Mouse (Mus musculus) liver, embryonic 11.5 days (tissue): Measurements from ENCODE around the gene Zfp1. TPM values are rescaled to one million over a fixed set of nuclear protein-coding genes. Genes with fewer than 3 reads are reported as not detected.

Experiments
- ATAC-seq: fragments of 200-750 bp; cut with Nextera tagmentation; replicated peaks from 2 replicates; pipeline ENCODE4 v1.8.0; 2017; ENCODE audit warnings: moderate number of reproducible peaks, mild to moderate bottlenecking, moderate TSS enrichment, moderate library complexity; ENCODE audit not compliant: low FRiP score
- DNase-seq: peaks from one replicate; pipeline ENCODE4 v3.0.0-alpha.2; 2017; ENCODE audit warnings: low spot score
- H3K27ac ChIP-seq: fragments of 300-500 bp; sonication (generic); 2 replicates; pipeline ENCODE4 v1.5.1; 2014; ENCODE audit warnings: mild to moderate bottlenecking, low read depth, low read length, control low read depth
- H3K27me3 ChIP-seq: fragments of 300-500 bp; sonication (generic); replicated peaks from 2 replicates; pipeline ENCODE4 v1.6.1; 2014; ENCODE audit warnings: low read length, mixed read lengths; ENCODE audit not compliant: control insufficient read depth, insufficient read depth
- H3K36me3 ChIP-seq: fragments of 300-500 bp; sonication (generic); 2 replicates; pipeline ENCODE4 v1.6.1; 2014; ENCODE audit warnings: mild to moderate bottlenecking, low read length, moderate library complexity, mixed read lengths; ENCODE audit not compliant: control insufficient read depth, insufficient read depth
- H3K4me1 ChIP-seq: fragments of 300-500 bp; sonication (generic); replicated peaks from 2 replicates; pipeline ENCODE4 v1.6.1; 2014; ENCODE audit warnings: low read length, mixed read lengths; ENCODE audit not compliant: control insufficient read depth, insufficient read depth
- H3K4me2 ChIP-seq: fragments of 300-500 bp; sonication (generic); 2 replicates; pipeline ENCODE4 v1.6.1; 2014; ENCODE audit warnings: mild to moderate bottlenecking, control low read depth, moderate library complexity
- H3K4me3 ChIP-seq: fragments of 300-500 bp; sonication (generic); 2 replicates; pipeline ENCODE4 v1.5.1; 2014; ENCODE audit warnings: low read depth, low read length, control low read depth
- H3K9ac ChIP-seq: fragments of 300-500 bp; sonication (generic); 2 replicates; pipeline ENCODE4 v1.6.1; 2014; ENCODE audit warnings: low read depth, low read length, control low read depth
- H3K9me3 ChIP-seq: fragments of 300-500 bp; sonication (generic); 2 replicates; pipeline ENCODE4 v1.6.1; 2016; ENCODE audit warnings: low read length, inconsistent platforms, mixed read lengths; ENCODE audit not compliant: control insufficient read depth
- WGBS: fragments of 180-500 bp; shearing (Covaris S2); extraction: QIAGEN DNeasy Blood & Tissue Kit; methylation state at CpG from one replicate; pipeline ENCODE4 v1.1.7; 2014; 5-methylcytosine and 5-hydroxymethylcytosine counted together
- polyA plus RNA-seq: library from polyadenylated mRNA; unstranded; fragments of >200 nt; fragmentation: Nextera tagmentation; extraction: Ambion mirVana; gene quantifications from 2 replicates; pipeline ENCODE4 v1.2.1, GENCODE M21; 2014

The Zfp1 gene
- polyA plus RNA-seq, 1 experiment from 2014 or later: 14.2 TPM

- ATAC-seq (peak; percentile 49; the same call in 1 of the 2 replicates), DNase-seq (no peak)
- 17% methylated on average over 3 of the region's 3 CpGs for WGBS
- Histone ChIP-seq H3K36me3 (no peaks in the 10 kb centered on the region), H3K27me3 (peaks cover 7% of the 10 kb centered on the region), H3K27ac (no peak overlapping the region), H3K4me1 (no peaks in the 10 kb centered on the region), H3K9ac (no peak overlapping the region), H3K9me3 (0 out of 2 replicates have a peak, but pooled peaks cover 3% of the 10 kb centered on the region), H3K4me2 (no peak overlapping the region), H3K4me3 (no peak overlapping the region)
These were observed 34.9 kb downstream of the Zfp1 start for GRCm38 (mm10) chr8:111678111-111678510.

DNA sequence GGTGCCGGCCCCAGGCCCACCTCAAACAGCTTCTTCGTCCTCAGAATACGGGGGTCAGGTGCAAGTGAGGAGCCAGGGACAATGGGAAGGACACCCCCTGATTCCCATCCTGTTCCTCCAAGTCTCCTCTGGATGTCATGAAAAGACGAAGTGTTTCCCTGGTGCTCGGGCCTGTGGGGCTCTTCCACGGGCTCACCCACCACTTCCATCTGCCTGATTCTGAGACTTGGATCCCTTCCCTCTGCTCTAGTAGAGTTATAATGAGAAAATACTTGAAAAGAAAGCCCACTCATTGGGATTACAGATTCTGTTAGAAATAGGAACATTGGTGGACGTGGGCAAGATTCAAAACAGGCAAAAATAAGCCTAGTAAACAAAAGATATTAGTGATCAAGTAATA, 35.6 kb downstream of the Zfp1 start:
- H3K4me1 ChIP-seq: no peaks in the 10 kb centered on the region
- no peaks in the 10 kb centered on the region for H3K36me3 ChIP-seq
- H3K27ac ChIP-seq: no peak overlapping the region
- WGBS: 73% methylated on average over 7 of the region's 7 CpGs
- H3K9me3 ChIP-seq: 0 out of 2 replicates have a peak, but pooled peaks cover 3% of the 10 kb centered on the region
- DNase-seq (no peak), ATAC-seq (no peak)
- H3K4me2 ChIP-seq: no peak overlapping the region
- no peak overlapping the region for H3K9ac ChIP-seq
- peaks cover 7% of the 10 kb centered on the region for H3K27me3 ChIP-seq
- no peak overlapping the region for H3K4me3 ChIP-seq

DNA sequence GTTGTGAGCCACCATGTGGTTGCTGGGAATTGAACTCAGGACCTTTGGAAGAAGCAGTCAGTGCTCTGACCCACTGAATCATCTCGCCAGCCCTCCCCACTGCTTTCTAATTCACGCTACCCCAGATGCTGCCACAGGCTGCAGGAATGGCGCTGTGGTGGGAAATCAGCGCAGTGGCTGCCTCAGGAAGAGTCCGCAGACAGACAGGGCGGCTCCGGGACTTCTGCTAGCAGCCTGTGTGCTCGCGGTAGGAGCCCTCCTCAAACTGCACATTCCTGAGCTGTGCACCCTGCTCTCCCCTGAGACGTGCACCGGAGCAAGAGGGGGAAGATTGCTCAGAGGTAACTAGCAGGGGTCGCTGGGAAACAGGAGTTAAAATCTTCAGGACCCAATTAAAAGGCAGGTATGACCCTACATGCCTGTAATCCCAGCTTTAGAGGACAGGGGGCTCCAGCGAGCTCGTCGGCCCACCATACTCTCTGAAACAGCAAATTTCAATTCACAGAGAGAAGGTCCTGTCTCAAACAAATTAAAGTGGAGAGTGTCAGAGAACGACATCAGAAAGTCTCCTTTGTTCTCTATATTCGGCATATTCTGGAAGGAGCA, 37.3 kb downstream of the Zfp1 start:
- ATAC-seq (no peak), DNase-seq (no peak)
- H3K4me3 ChIP-seq: no peak overlapping the region
- H3K4me2 ChIP-seq: no peak overlapping the region
- H3K27ac ChIP-seq: no peak overlapping the region
- H3K27me3 ChIP-seq: peaks cover 7% of the 10 kb centered on the region
- 31% methylated on average over 17 of the region's 17 CpGs for WGBS
- no peak overlapping the region for H3K9ac ChIP-seq
- no peaks in the 10 kb centered on the region for H3K36me3 ChIP-seq
- H3K9me3 ChIP-seq: 0 out of 2 replicates have a peak, but pooled peaks cover 3% of the 10 kb centered on the region
- H3K4me1 ChIP-seq: no peaks in the 10 kb centered on the region

DNA sequence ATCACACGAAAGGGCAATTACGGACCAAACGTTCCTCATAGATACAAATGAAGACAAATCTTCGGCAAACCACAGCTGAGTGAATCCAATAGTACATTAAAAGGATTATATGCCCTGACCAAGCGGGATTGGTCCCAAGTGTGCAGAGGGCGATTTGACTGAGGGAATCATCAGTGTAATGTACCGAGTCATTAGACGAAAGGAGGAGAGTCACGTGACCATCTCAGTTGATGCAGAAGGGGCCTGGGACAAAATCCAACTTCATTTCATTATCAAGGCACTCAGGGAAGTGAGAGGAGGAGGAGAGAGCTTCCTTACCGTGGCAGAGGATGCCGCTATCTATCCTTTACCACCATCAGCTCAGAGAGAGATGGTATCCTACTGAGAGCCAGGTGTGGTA, 38.0 kb downstream of the Zfp1 start:
- ATAC-seq: no peak
- Histone ChIP-seq H3K9me3 (0 out of 2 replicates have a peak, but pooled peaks cover 2% of the 10 kb centered on the region), H3K9ac (no peak overlapping the region), H3K4me3 (no peak overlapping the region), H3K36me3 (no peaks in the 10 kb centered on the region), H3K27me3 (peaks cover 7% of the 10 kb centered on the region), H3K27ac (no peak overlapping the region), H3K4me2 (no peak overlapping the region), H3K4me1 (no peaks in the 10 kb centered on the region)
- no peak for DNase-seq
- WGBS: 67% methylated on average over 11 of the region's 11 CpGs

DNA sequence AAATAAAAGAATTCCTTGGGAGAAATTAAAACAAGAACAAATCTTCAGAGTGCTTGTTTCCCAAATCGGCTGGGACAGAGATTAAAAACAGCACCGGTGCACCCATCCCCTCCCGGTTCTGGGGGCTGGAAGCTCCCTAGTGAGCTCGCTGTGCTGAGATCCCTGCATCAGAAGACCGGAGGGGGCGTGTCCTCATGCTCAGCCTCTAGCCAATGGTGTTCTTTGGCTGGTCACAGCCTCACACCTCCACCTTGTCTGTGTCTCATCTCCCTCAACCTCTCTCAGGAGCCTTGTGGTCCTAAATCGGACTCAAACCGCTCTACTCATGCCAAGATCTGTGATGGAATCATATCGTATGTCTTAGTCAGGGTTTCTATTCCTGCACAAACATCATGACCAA, 39.3 kb downstream of the Zfp1 start:
- DNase-seq: no peak
- H3K4me3 ChIP-seq: no peak overlapping the region
- H3K36me3 ChIP-seq: no peaks in the 10 kb centered on the region
- no peak overlapping the region for H3K27ac ChIP-seq
- H3K4me1 ChIP-seq: no peaks in the 10 kb centered on the region
- H3K4me2 ChIP-seq: no peak overlapping the region
- no peak for ATAC-seq
- 20% methylated on average over 9 of the region's 9 CpGs for WGBS
- H3K9ac ChIP-seq: no peak overlapping the region
- H3K27me3 ChIP-seq: peaks cover 7% of the 10 kb centered on the region
- H3K9me3 ChIP-seq: no peaks in the 10 kb centered on the region

DNA sequence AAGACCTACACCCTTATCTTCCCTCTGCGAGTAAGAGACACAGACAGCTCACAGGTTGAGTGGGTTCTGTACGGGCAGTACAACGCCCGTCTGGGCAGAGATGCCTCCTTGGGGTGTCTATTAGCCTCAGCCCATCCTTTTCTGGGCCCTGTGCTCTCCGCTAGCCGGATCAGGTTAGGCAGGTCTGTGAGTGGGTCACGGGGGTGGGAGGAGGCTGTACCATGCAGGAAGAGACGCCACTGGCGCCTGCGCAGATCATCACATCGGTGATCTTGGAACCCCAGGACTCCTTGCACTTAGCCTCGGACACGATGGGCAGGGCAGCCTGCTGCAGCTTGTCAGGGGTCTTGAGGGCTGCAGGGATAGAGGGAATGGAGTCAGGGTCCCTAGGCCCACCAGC, 43.7 kb downstream of the Zfp1 start:
- DNase-seq: no peak
- Histone ChIP-seq H3K36me3 (no peaks in the 10 kb centered on the region), H3K27ac (no peak overlapping the region), H3K9me3 (no peaks in the 10 kb centered on the region), H3K4me3 (no peak overlapping the region), H3K4me1 (no peaks in the 10 kb centered on the region), H3K27me3 (peaks cover 3% of the 10 kb centered on the region; the same call in 1 of the 2 replicates), H3K4me2 (no peak overlapping the region), H3K9ac (no peak overlapping the region)
- WGBS: 73% methylated on average over 13 of the region's 13 CpGs
- ATAC-seq: no peak

GRCm38 (mm10) chr8:111690960-111691445, 47.8 kb downstream of the Zfp1 start, which contains the start of gene Ctrb1:
Gene Ctrb1 (minus strand): TSS chr8:111691010.
- ATAC-seq: no peak
- H3K27ac ChIP-seq: no peak within 1 kb of the TSS
- no peak within 1 kb of the TSS for H3K4me3 ChIP-seq
- DNase-seq: no peak
- H3K36me3 ChIP-seq: no peaks in the 10 kb centered on the region
- no peaks in the 10 kb centered on the region for H3K9me3 ChIP-seq
- H3K4me1 ChIP-seq: no peaks in the 10 kb centered on the region
- 69% methylated on average over 2 of the region's 2 CpGs for WGBS
- H3K9ac ChIP-seq: no peak within 1 kb of the TSS
- H3K27me3 ChIP-seq: no peaks in the 10 kb centered on the region
- H3K4me2 ChIP-seq: no peak within 1 kb of the TSS

- H3K4me1 ChIP-seq: no peaks in the 10 kb centered on the region
- H3K4me2 ChIP-seq: no peak overlapping the region
- no peaks in the 10 kb centered on the region for H3K27me3 ChIP-seq
- H3K9me3 ChIP-seq: no peaks in the 10 kb centered on the region
- ATAC-seq (no peak), DNase-seq (no peak)
- no peak overlapping the region for H3K4me3 ChIP-seq
- H3K27ac ChIP-seq: no peak overlapping the region
- WGBS: 62% methylated on average over 6 of the region's 6 CpGs
- H3K9ac ChIP-seq: no peak overlapping the region
- H3K36me3 ChIP-seq: no peaks in the 10 kb centered on the region
These were observed 50.1 kb downstream of the Zfp1 start for GRCm38 (mm10) chr8:111693261-111693741.

- Histone ChIP-seq H3K4me3 (no peak overlapping the region), H3K27ac (no peak overlapping the region), H3K4me1 (no peaks in the 10 kb centered on the region), H3K36me3 (no peaks in the 10 kb centered on the region), H3K4me2 (no peak overlapping the region), H3K9ac (no peak overlapping the region), H3K27me3 (no peaks in the 10 kb centered on the region), H3K9me3 (no peaks in the 10 kb centered on the region)
- WGBS: 59% methylated on average over 7 of the region's 7 CpGs
- ATAC-seq (no peak), DNase-seq (no peak)
These were observed 52.2 kb downstream of the Zfp1 start for GRCm38 (mm10) chr8:111695441-111695840.
